Mouse (Mus musculus): ENCODE data around the gene Itgb8.

- TF ChIP-seq CTCF (IDR thresholded peaks at IDR 0.05; ENCODE audit: low read depth, low read length) (no peak), POLR2A (IDR thresholded peaks at IDR 0.05; ENCODE audit: borderline replicate concordance, low read depth, low read length) (no peak)
These were observed 68.6 kb downstream of the Itgb8 start for GRCm38 (mm10) chr12:119169828-119170539.

Measured in bone marrow macrophage, adult 2 months (primary cell).